Mouse (Mus musculus) spleen, postnatal 14 days (tissue): ENCODE results near the gene Ndufs4.
"Not testable (repeated sequence)": the region's sequence is repeated elsewhere in the genome, so short reads cannot be mapped to it uniquely, and the experiment has no call there.

ENCODE experiments used
- DNase-seq, 2 experiments: peaks; one replicate each; pipeline ENCODE4 v3.0.0; 2021 to 2022; ENCODE audit warnings: low spot score in 2 of 2

Gene Ndufs4

DNA sequence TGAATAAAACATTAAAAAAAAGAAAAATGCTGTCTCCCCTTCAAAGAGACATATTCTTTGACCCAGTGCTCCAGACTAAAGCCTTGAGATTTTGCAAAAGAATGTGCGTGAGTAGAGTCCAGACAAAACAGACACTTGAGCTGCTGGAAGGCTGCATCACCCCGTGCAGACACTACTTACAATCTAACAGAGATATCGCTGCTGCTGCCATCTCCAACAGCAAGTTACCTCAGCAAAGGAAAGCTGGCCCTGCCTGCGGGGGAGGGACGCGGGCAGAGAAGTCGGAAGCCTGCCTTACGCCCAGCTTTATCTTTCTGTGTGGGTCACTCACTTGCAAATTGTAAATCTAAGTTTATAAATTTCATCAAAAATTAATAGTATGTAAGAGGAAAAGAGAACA, 45.1 kb downstream of the Ndufs4 start:
- DNase-seq, result no peak

DNA sequence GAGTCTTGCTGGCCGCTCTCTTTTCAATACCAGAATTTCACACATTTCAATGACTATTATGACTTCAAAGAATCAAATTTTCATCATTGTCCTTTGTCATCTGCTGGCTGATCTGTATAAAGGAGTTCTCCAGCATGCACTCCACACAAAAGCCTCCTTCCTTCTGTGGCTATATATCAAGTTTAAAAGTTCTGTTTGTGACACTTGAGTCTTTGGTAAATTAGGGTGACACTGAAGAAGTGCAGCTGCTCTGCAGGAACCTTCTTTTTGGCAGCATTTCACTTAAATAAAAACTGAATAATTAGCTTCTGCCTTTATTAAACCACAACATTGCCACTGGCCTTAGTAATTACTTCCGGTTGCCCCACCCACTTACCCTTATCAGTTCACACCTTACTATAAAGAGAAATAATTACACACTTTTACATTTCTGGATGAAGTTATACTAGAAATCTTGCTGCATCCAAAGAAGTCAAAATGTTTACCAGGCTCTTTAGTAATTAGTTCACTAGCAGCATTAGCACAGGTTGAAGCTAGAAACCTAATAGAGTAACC, 68.1 kb downstream of the Ndufs4 start:
- DNase-seq, result no peak

DNA sequence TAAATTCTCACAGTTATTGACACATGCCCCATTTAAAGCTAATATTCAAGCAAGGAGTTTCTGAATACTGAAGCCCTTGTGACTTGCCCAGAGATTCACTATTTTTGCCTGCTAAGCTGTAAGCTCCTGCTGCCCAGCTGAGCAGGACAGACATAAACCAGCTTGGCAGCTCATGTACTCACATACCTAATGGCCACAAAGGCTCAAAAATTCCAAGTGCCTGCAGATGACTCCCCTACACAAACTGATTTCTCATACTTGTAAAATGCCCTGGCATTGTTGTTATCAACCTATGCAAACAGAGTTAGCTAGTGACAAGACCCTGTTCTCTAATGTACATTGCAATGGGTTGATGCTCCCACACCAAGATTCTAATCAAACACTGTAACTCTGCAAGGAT, 68.9 kb downstream of the Ndufs4 start:
- no peak for DNase-seq

DNA sequence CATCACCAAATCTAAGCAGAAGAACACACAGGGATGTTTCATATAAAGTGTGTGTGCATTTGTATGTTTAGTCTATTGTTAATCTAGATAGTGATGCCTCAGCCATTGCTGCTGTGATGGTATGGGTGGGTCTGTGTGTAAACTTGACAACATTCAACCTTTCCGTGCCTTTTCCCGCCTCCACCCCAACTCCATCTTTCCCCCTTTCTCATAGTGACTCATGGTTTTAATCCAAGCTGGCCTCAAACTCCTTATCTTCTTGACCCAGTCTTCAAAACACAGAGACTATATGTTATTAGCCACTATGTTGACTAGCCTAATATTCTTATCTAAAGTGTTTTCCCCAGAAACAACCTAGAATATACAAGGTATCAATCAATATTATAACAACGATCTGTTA, 72.7 kb downstream of the Ndufs4 start:
- DNase-seq, result no peak

- no peak for DNase-seq
Observed at GRCm38 (mm10) chr13:114314953-114315352, 73.1 kb downstream of the Ndufs4 start.

DNA sequence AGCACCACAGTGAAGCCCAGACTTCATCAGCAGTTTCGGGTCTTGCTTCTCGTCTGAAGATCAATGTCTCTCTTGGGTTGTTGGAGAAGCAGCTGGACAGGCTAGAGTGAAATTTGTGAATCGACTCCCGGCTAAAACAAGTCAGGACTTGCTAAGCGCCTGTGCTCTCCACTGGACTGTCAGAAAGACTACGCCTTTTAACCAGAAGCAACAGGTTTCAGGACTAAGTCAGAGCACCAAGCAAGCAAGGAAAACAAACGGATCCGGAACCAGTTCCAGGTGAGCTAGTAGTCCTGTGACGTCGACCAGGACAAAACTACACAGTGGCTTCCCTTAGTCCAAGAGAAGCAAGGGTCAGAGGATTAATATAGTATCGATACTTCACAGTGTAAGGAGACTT, 77.5 kb downstream of the Ndufs4 start:
- no peak for DNase-seq

DNA sequence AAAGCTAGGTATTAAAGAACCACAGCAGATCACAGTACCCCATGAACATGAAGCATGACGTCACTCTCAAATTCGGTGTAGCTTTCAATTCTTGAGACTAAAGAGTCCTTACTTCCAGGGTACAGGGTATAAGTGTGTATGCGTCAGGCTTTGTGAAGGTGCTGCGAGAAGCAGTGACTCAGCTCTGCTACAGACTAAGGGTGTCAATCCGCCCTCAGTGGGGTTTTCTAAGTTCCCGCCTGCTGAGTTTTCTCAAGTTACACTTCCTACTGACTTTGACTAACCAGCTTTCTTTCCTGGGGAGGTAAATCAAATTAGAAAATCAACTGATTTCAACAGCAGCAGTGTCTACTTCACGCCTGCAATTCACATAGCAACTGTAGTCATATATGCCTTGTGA, 83.4 kb downstream of the Ndufs4 start:
- DNase-seq, result no peak

- DNase-seq, result no peak
Observed at GRCm38 (mm10) chr13:114303466-114304175, 84.4 kb downstream of the Ndufs4 start.

GRCm38 (mm10) chr13:114297761-114298160, 90.3 kb downstream of the Ndufs4 start:
- no peak for DNase-seq

GRCm38 (mm10) chr13:114296556-114296955, 91.5 kb downstream of the Ndufs4 start:
- no peak for DNase-seq

DNA sequence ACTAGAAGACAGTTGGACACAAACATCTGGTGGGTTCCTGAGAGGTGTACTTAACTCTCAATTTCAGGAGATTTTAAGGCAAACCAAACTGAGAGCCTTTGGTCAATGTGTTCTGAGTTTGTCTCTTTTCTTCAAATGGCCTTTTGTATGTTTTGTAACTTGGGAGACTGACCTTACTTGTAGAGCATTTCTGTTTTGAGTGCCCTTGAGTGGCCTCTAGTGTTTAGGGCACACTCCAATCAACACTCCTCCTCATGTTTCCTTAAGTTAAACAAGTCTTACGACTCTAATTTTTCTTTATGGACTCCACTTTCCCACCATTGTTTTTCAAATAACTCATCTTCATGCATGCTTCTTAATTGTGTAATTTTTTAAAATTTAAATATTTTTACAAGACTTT, 98.6 kb downstream of the Ndufs4 start:
- no peak for DNase-seq

DNA sequence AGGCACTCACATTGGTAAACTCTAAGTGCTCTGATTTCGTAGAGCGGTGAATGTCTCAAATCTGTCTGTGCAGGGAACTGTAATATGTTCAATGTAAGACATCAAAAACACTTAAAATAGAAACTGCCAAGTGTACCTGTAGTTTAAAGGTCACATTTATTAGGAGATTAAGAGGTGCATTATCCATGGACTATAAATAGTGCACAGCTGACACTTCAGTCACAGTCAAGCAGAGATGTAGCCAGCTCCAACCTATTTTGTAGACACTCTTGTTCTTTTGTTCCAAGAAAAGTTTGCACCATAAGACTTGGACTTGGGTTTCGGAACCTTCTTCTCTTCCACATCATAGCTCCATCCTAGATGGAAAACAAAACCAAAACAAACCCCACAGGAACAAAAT, 99.5 kb downstream of the Ndufs4 start:
- no peak for DNase-seq

- DNase-seq, result not testable (repeated sequence)
Observed at GRCm38 (mm10) chr13:114278690-114279089, 109.4 kb downstream of the Ndufs4 start.

- no peak for DNase-seq
Observed at GRCm38 (mm10) chr13:114277277-114277676, 110.8 kb downstream of the Ndufs4 start.

- DNase-seq, result no peak
Observed at GRCm38 (mm10) chr13:114271410-114272105, 116.5 kb downstream of the Ndufs4 start.

DNA sequence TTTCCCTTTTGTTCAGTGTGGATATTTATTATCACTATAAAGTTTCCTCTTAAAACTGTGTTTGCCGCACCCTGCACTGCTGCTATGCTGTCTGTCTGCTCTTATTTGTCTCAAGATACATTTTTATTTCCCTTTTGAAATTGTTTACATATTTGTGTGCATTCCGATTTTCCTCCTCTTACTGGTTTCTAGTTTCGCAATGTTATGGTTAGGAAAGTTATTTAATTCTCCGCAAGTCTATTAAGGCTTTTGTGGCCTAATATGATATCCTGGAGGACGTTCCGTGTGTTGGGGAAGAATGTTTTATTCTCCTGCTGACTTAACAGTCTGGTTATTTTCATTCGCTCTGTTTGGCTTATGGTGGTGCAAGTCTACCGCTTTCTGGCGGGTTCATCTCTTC, 120.3 kb downstream of the Ndufs4 start:
- DNase-seq, result no peak

DNA sequence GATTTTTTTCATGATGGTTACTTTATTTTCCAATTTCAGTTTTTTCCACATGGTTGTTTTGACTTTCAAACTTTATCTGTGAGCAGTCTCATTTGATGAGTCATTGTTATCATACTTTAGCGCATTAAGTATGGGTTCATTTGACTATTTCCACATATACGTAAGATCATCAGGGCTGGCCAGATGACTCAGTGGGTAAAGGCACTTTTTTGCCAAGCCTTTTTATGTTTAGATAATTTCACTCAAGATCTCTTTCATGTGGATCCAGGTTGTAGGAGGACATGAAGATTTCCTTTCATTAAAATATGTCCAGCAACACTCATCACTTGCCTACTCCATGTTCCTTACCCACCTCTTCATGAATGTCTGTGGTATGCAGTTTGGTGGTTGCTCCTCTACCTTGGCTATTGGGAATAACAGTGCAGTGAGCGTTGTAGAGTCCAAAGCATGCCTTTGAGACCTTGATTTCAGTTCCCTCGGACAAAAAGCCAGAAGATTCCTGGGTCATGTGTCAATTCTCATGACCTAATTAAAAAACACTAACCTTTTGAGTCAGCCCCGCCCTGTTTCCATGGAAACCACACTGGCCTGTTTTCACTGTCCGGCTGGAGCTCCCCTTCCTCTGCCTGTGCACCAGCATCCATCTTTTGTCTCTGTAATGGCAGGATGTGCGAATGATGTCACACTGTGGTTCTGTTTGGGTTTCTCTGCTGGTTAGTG, 127.4 kb downstream of the Ndufs4 start:
- no peak for DNase-seq

DNA sequence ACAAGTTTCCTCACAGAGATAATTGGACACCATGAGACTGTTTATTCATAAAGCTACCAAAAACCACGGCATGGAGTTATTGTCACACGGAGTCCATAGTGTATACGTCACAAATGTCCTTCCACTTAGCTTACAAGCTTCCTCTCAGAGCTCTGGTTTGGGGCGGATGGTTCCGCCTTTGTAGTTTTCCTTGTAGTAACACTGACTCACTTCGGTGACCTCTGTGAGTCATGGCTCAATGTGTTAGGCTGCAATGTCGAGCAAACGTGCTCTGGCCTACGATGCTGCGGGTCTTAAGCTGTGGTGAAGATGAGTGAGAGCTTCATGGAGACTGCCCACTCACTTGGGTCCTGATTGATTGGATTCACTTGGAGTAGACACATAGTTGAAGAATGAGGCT, 133.4 kb downstream of the Ndufs4 start:
- DNase-seq, result no peak
